Mouse (Mus musculus) lung, adult 2 months (tissue): ENCODE data around the gene Neu4.
"Not testable (repeated sequence)": the region's sequence is repeated elsewhere in the genome, so short reads cannot be mapped to it uniquely, and the experiment has no call there.

Experiments
- CTCF ChIP-seq: fragments of 200-500 bp; IDR thresholded peaks from 2 replicates; pipeline ENCODE4 v1.5.1; 2011; ENCODE audit warnings: mild to moderate bottlenecking, low read length, control low read depth; ENCODE audit not compliant: insufficient read depth
- POLR2A ChIP-seq: fragments of 200-500 bp; IDR thresholded peaks from 2 replicates; pipeline ENCODE4 v1.6.1; 2011; ENCODE audit warnings: low read depth, mild to moderate bottlenecking, control low read depth, low read length, borderline replicate concordance; ENCODE audit errors: extremely low read depth

DNA sequence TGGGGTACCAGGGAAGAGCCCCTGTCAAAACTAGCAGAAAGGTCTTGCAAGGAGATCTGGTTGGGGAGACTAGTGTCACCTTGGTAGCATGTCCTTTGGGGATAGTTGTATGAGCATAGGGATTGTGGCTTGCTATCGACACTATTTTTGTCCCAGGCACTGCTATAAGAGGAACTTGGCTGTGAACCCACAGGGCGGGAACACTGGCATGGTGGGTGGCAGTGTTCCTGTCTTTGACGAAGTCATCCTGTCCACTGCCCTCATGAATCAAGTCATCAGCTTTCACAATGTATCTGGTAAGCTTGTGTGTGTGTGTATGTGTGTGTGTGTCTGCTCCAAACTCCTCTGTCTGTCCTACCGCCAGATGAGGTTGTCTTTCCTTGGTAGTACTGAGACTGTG, 44.5 kb upstream of the Neu4 start:
- TF ChIP-seq CTCF, POLR2A: not testable (repeated sequence)
